Mouse (Mus musculus) liver, embryonic 14.5 days (tissue): ENCODE data around the gene Bud13.

Source experiments
- CTCF ChIP-seq: IDR thresholded peaks from 2 replicates; pipeline ENCODE4 v1.5.1; 2016; ENCODE audit warnings: antibody characterized with exemption, low read depth, control low read depth
- EP300 ChIP-seq: IDR thresholded peaks from 2 replicates; pipeline ENCODE4 v1.6.1; 2016; ENCODE audit warnings: antibody characterized with exemption, low read depth

GRCm38 (mm10) chr9:46269125-46269524 lies 13.7 kb upstream of the Bud13 start:
- TF ChIP-seq CTCF (no peak), EP300 (no peak)
